Mouse (Mus musculus): Measurements from ENCODE around the gene Ncor1.

GRCm38 (mm10) chr11:62432211-62432610, 26.1 kb downstream of the Ncor1 start:
- TF ChIP-seq EP300 (IDR thresholded peaks at IDR 0.05; ENCODE audit: low read depth) (no peak), CTCF (IDR thresholded peaks at IDR 0.05; ENCODE audit: low read depth) (no peak)
